Mouse (Mus musculus): Measurements from ENCODE around the gene Cnn3.
A peak's percentile ranks its signal among the peaks of the same experiment; 100 is the strongest.

Gene Cnn3

GRCm38 (mm10) chr3:121408386-121408785, 17.9 kb upstream of the Cnn3 start:
- Histone ChIP-seq H3K27me3 (ENCODE audit: insufficient read depth, low read length) (0 out of 2 replicates have a peak, but pooled peaks cover 2% of the 10 kb centered on the region), H3K9me3 (ENCODE audit: low read length) (no peaks in the 10 kb centered on the region), H3K36me3 (ENCODE audit: insufficient read depth, low read length) (no peaks in the 10 kb centered on the region), H3K4me1 (replicated peaks; ENCODE audit: low read depth, low read length) (peaks cover 26% of the 10 kb centered on the region), H3K4me3 (replicated peaks; ENCODE audit: low read length) (no peak overlapping the region)
- TF ChIP-seq POU5F1 (IDR thresholded peaks at IDR 0.05; ENCODE audit: borderline replicate concordance, low read length) = no peak

GRCm38 (mm10) chr3:121411450-121411849, 14.8 kb upstream of the Cnn3 start:
- Histone ChIP-seq H3K4me1 (replicated peaks; ENCODE audit: low read depth, low read length) (peaks cover 27% of the 10 kb centered on the region), H3K27me3 (ENCODE audit: insufficient read depth, low read length) (0 out of 2 replicates have a peak, but pooled peaks cover 2% of the 10 kb centered on the region), H3K36me3 (ENCODE audit: insufficient read depth, low read length) (no peaks in the 10 kb centered on the region), H3K4me3 (replicated peaks; ENCODE audit: low read length) (no peak overlapping the region), H3K9me3 (ENCODE audit: low read length) (no peaks in the 10 kb centered on the region)
- TF ChIP-seq NANOG (IDR thresholded peaks at IDR 0.05; ENCODE audit: borderline replicate concordance, low read length) = no peak
- no peak for TF ChIP-seq CTCF (conservative IDR thresholded peaks at IDR 0.05; ENCODE audit: low read length)
- no peak for TF ChIP-seq POU5F1 (IDR thresholded peaks at IDR 0.05; ENCODE audit: borderline replicate concordance, low read length)

- no peak overlapping the region for H3K4me3 ChIP-seq (replicated peaks; ENCODE audit: low read length)
- peaks cover 48% of the 10 kb centered on the region for H3K4me1 ChIP-seq (replicated peaks; ENCODE audit: low read depth, low read length)
- no peaks in the 10 kb centered on the region for H3K36me3 ChIP-seq (ENCODE audit: insufficient read depth, low read length)
- peaks cover 9% of the 10 kb centered on the region for H3K9me3 ChIP-seq (ENCODE audit: low read length)
- no peak for TF ChIP-seq POU5F1 (IDR thresholded peaks at IDR 0.05; ENCODE audit: borderline replicate concordance, low read length)
- peak; percentile 7; the same call in 1 of the 2 replicates for TF ChIP-seq NANOG (IDR thresholded peaks at IDR 0.05; ENCODE audit: borderline replicate concordance, low read length)
- H3K27me3 ChIP-seq (ENCODE audit: insufficient read depth, low read length) = no peaks in the 10 kb centered on the region
Observed at GRCm38 (mm10) chr3:121416171-121417154, 9.8 kb upstream of the Cnn3 start.

- no peak for TF ChIP-seq NANOG (IDR thresholded peaks at IDR 0.05; ENCODE audit: borderline replicate concordance, low read length)
- TF ChIP-seq CTCF (conservative IDR thresholded peaks at IDR 0.05; ENCODE audit: low read length) = no peak
- TF ChIP-seq POU5F1 (IDR thresholded peaks at IDR 0.05; ENCODE audit: borderline replicate concordance, low read length) = no peak
- no peaks in the 10 kb centered on the region for H3K27me3 ChIP-seq (ENCODE audit: insufficient read depth, low read length)
- H3K9me3 ChIP-seq (ENCODE audit: low read length) = peaks cover 11% of the 10 kb centered on the region
- no peaks in the 10 kb centered on the region for H3K36me3 ChIP-seq (ENCODE audit: insufficient read depth, low read length)
- peaks cover 55% of the 10 kb centered on the region for H3K4me1 ChIP-seq (replicated peaks; ENCODE audit: low read depth, low read length)
- H3K4me3 ChIP-seq (replicated peaks; ENCODE audit: low read length) = peak overlapping the region; percentile 30; the same call in 1 of the 2 replicates
Observed at GRCm38 (mm10) chr3:121417379-121418250, 8.7 kb upstream of the Cnn3 start.

DNA sequence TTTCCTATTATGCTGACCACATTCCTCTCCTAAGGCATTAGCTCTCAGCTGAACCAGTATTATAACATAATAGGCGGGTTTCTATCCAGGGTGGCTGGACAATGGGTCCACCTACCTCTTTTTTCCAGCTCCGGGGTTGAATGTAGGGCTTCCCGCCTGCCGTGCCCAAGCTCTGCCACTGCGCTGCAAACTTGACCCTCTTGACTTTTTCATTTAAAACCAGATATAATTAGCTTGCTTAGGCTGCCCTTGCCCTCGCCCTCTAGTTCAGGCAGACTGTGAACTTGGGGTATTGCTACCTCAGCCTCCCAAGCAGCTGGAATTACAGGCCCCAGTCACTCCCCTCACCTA, 8.1 kb upstream of the Cnn3 start:
- Histone ChIP-seq H3K27me3 (ENCODE audit: insufficient read depth, low read length) (no peaks in the 10 kb centered on the region), H3K4me1 (replicated peaks; ENCODE audit: low read depth, low read length) (peaks cover 57% of the 10 kb centered on the region), H3K36me3 (ENCODE audit: insufficient read depth, low read length) (no peaks in the 10 kb centered on the region), H3K4me3 (replicated peaks; ENCODE audit: low read length) (peak overlapping the region; percentile 30), H3K9me3 (ENCODE audit: low read length) (peaks cover 11% of the 10 kb centered on the region)
- TF ChIP-seq POU5F1 (IDR thresholded peaks at IDR 0.05; ENCODE audit: borderline replicate concordance, low read length) = no peak
- no peak for TF ChIP-seq CTCF (conservative IDR thresholded peaks at IDR 0.05; ENCODE audit: low read length)
- no peak for TF ChIP-seq NANOG (IDR thresholded peaks at IDR 0.05; ENCODE audit: borderline replicate concordance, low read length)

- no peaks in the 10 kb centered on the region for H3K36me3 ChIP-seq (ENCODE audit: insufficient read depth, low read length)
- no peaks in the 10 kb centered on the region for H3K27me3 ChIP-seq (ENCODE audit: insufficient read depth, low read length)
- peaks cover 11% of the 10 kb centered on the region for H3K9me3 ChIP-seq (ENCODE audit: low read length)
- peak overlapping the region; percentile 1; the same call in 1 of the 2 replicates for H3K4me3 ChIP-seq (replicated peaks; ENCODE audit: low read length)
- peak; percentile 67 for TF ChIP-seq NANOG (IDR thresholded peaks at IDR 0.05; ENCODE audit: borderline replicate concordance, low read length)
- no peak for TF ChIP-seq POU5F1 (IDR thresholded peaks at IDR 0.05; ENCODE audit: borderline replicate concordance, low read length)
- peaks cover 57% of the 10 kb centered on the region for H3K4me1 ChIP-seq (replicated peaks; ENCODE audit: low read depth, low read length)
Observed at GRCm38 (mm10) chr3:121418850-121419435, 7.4 kb upstream of the Cnn3 start.

DNA sequence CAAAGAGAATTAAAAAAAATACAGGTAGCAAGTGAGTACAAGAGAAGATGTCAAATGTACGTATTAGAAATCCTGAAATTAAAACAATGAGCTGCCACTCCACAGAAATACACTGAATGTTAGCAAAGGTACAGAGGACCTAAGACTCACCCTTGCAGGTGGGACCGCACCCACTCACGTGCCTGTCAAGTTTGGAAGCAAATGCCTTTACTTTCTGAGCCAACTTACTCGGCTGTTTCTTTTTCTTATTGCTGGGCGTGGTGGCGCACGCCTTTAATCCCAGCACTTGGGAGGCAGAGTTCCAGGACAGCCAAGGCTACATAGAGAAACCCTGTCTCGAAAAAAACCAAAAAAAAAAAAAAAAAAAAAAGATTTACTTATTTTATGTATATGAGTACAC, 3.9 kb upstream of the Cnn3 start:
- TF ChIP-seq POU5F1 (IDR thresholded peaks at IDR 0.05; ENCODE audit: borderline replicate concordance, low read length) = no peak
- no peak for TF ChIP-seq CTCF (conservative IDR thresholded peaks at IDR 0.05; ENCODE audit: low read length)
- TF ChIP-seq NANOG (IDR thresholded peaks at IDR 0.05; ENCODE audit: borderline replicate concordance, low read length) = no peak
- H3K4me3 ChIP-seq (replicated peaks; ENCODE audit: low read length) = no peak overlapping the region

More for the DNA sequence above, 3.9 kb upstream of the Cnn3 start:
- Histone ChIP-seq H3K36me3 (ENCODE audit: insufficient read depth, low read length) (no peaks in the 10 kb centered on the region), H3K9me3 (ENCODE audit: low read length) (peaks cover 11% of the 10 kb centered on the region), H3K27me3 (ENCODE audit: insufficient read depth, low read length) (no peaks in the 10 kb centered on the region), H3K4me1 (replicated peaks; ENCODE audit: low read depth, low read length) (peaks cover 51% of the 10 kb centered on the region)
